ENCODE assay signal across 7 mouse cellular contexts in the genomic region with DNA sequence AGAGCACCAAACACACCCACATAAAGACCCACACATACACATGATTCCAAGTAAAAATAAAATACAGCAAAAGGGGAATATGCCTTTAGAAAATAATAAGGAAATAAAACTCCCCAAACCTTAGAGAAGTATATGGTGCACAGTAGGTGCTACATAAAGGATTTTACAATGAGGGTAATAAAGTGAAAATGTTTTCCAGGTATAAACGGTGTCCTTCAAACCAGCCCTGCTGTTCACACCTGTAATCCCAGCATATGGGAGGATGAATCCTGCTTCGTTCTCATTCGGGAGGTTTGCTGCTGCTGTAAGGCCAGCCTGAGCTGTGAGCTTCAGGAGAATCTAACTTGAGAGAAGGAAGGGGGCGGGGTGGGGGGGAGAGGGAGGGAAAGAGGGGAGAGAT. TPM values are rescaled to one million over a fixed set of nuclear protein-coding genes. Genes with fewer than 3 reads are reported as not detected.
DNase-seq lines count a peak whose midpoint lies in the region; ATAC-seq and TF ChIP-seq lines count a peak whose summit lies in the region.

No protein-coding gene starts in this region.

- H3K9ac ChIP-seq in forebrain, embryonic 12.5 days = peak overlapping the region; percentile 40; the same call in 1 of the 2 replicates
- no peak overlapping the region; the same call in 1 of the 2 replicates for H3K9ac ChIP-seq in limb, embryonic 11.5 days (ENCODE audit: low read length)
- H3K9ac ChIP-seq in neural tube, embryonic 15.5 days (replicated peaks) = no peak overlapping the region

- H3K4me1 ChIP-seq in megakaryocyte, embryonic 14.5 days = peaks cover 56% of the 10 kb centered on the region
- H3K4me1 ChIP-seq in forebrain, embryonic 12.5 days = peaks cover 11% of the 10 kb centered on the region; the same call in 1 of the 2 replicates
- H3K4me1 ChIP-seq in limb, embryonic 11.5 days (ENCODE audit: control insufficient read depth, insufficient read depth, low read length) = peaks cover 9% of the 10 kb centered on the region
- peaks cover 12% of the 10 kb centered on the region for H3K4me1 ChIP-seq in neural tube, embryonic 15.5 days

- H3K4me3 ChIP-seq in megakaryocyte, embryonic 14.5 days (replicated peaks) = peak overlapping the region; percentile 90
- peak overlapping the region; percentile 33 for H3K4me3 ChIP-seq in forebrain, embryonic 12.5 days (replicated peaks)
- H3K4me3 ChIP-seq in limb, embryonic 11.5 days (ENCODE audit: low read depth, low read length) = no peak overlapping the region
- H3K4me3 ChIP-seq in neural tube, embryonic 15.5 days (replicated peaks) = peak overlapping the region; percentile 24
- H3K4me3 ChIP-seq in left cerebral cortex, adult 2 months = no peak overlapping the region

- intact Hi-C loops in left cerebral cortex, adult 2 months (cut with DNase I) = no loop called here

- H3K36me3 ChIP-seq in megakaryocyte, embryonic 14.5 days (replicated peaks; ENCODE audit: low read length) = no peaks in the 10 kb centered on the region
- H3K36me3 ChIP-seq in forebrain, embryonic 12.5 days (replicated peaks) = no peaks in the 10 kb centered on the region
- H3K36me3 ChIP-seq in limb, embryonic 11.5 days (ENCODE audit: control insufficient read depth, insufficient read depth, low read length) = no peaks in the 10 kb centered on the region
- H3K36me3 ChIP-seq in neural tube, embryonic 15.5 days = no peaks in the 10 kb centered on the region

- H3K9me3 ChIP-seq in megakaryocyte, embryonic 14.5 days = no peaks in the 10 kb centered on the region
- H3K9me3 ChIP-seq in forebrain, embryonic 12.5 days = no peaks in the 10 kb centered on the region
- no peaks in the 10 kb centered on the region for H3K9me3 ChIP-seq in limb, embryonic 11.5 days (ENCODE audit: control insufficient read depth, low read length)
- no peaks in the 10 kb centered on the region for H3K9me3 ChIP-seq in neural tube, embryonic 15.5 days (replicated peaks)

- ATAC-seq in megakaryocyte, adult 5-6 weeks (ENCODE audit: poor library complexity, severe bottlenecking) = no peak
- no peak for ATAC-seq in forebrain, embryonic 12.5 days (ENCODE audit: low FRiP score)
- ATAC-seq in limb, embryonic 11.5 days (ENCODE audit: insufficient number of reproducible peaks, low FRiP score, low TSS enrichment, low read depth) = no peak
- no peak for ATAC-seq in neural tube, embryonic 15.5 days (ENCODE audit: low FRiP score)

- peaks cover 8% of the 10 kb centered on the region for H3K27me3 ChIP-seq in megakaryocyte, embryonic 14.5 days (replicated peaks)
- H3K27me3 ChIP-seq in forebrain, embryonic 12.5 days = peaks cover 29% of the 10 kb centered on the region
- no peaks in the 10 kb centered on the region for H3K27me3 ChIP-seq in limb, embryonic 11.5 days (ENCODE audit: control insufficient read depth, insufficient read depth, low read length)
- peaks cover 20% of the 10 kb centered on the region for H3K27me3 ChIP-seq in neural tube, embryonic 15.5 days (replicated peaks)

- no peak overlapping the region for H3K27ac ChIP-seq in forebrain, embryonic 12.5 days
- H3K27ac ChIP-seq in limb, embryonic 11.5 days (replicated peaks; ENCODE audit: low read depth, low read length) = no peak overlapping the region
- H3K27ac ChIP-seq in neural tube, embryonic 15.5 days (replicated peaks) = no peak overlapping the region
- H3K27ac ChIP-seq in left cerebral cortex, adult 2 months = no peak overlapping the region

- WGBS in forebrain, embryonic 12.5 days = 11% methylated on average over 4 of the region's 4 CpGs
- WGBS in limb, embryonic 11.5 days = 2% methylated on average over 4 of the region's 4 CpGs
- 4% methylated on average over 4 of the region's 4 CpGs for WGBS in neural tube, embryonic 15.5 days

- H3K4me2 ChIP-seq in forebrain, embryonic 12.5 days = peak overlapping the region; percentile 57
- H3K4me2 ChIP-seq in limb, embryonic 11.5 days (ENCODE audit: low read depth, severe bottlenecking) = peak overlapping the region; percentile 50; the same call in 1 of the 2 replicates
- peak overlapping the region; percentile 53 for H3K4me2 ChIP-seq in neural tube, embryonic 15.5 days

- TF ChIP-seq CTCF in left cerebral cortex, adult 2 months (IDR thresholded peaks at IDR 0.05) = no peak

- no peak for DNase-seq in limb, embryonic 11.5 days (ENCODE audit: low spot score)
- DNase-seq in layer of hippocampus, adult 9-11 months = no peak
- no peak for DNase-seq in left cerebral cortex, adult 2 months (ENCODE audit: extremely low spot score in 1 of 2, low spot score in 2 of 2)

RNA-seq across cellular contexts. Expression of a gene that starts 0.4 kb away (rescaled TPM):
- 1.9 and 7.5 TPM in 2 replicates for polyA plus RNA-seq in megakaryocyte, embryonic 14.5 days (2012; ENCODE audit: insufficient read depth, low replicate concordance)
- total RNA-seq in megakaryocyte, adult 5-6 weeks (2015) = 75.1 and 80.4 TPM in 2 replicates
- total RNA-seq in megakaryocyte, adult 5-6 weeks (2017) = 25.6 and 58.0 TPM in 2 replicates
- 0.34 and 0.58 TPM in 2 replicates for polyA plus RNA-seq in forebrain, embryonic 12.5 days (2016; fragmentation: Nextera tagmentation; extraction: Ambion mirVana)
- 0.25 and 0.37 TPM in 2 replicates for polyA plus RNA-seq in limb, embryonic 11.5 days (2014; fragmentation: Nextera tagmentation; extraction: Ambion mirVana)
- polyA plus RNA-seq in neural tube, embryonic 15.5 days (2015; fragmentation: Nextera tagmentation; extraction: Ambion mirVana) = 0.79 and 0.80 TPM in 2 replicates
- 1 to 10 TPM; 1.2 to 1.4 TPM for total RNA-seq in left cerebral cortex, adult 2 months (2021)

RNA-seq across cellular contexts. Expression of a gene that starts 9.3 kb away (rescaled TPM):
- 0.12 TPM in 1 of 2 replicates, not detected in the other for polyA plus RNA-seq in megakaryocyte, embryonic 14.5 days (2012; ENCODE audit: insufficient read depth, low replicate concordance)
- total RNA-seq in megakaryocyte, adult 5-6 weeks (2015) = 0.52 and 0.78 TPM in 2 replicates
- total RNA-seq in megakaryocyte, adult 5-6 weeks (2017) = 0.69 and 0.92 TPM in 2 replicates
- polyA plus RNA-seq in forebrain, embryonic 12.5 days (2016; fragmentation: Nextera tagmentation; extraction: Ambion mirVana) = 3.6 and 4.8 TPM in 2 replicates
- polyA plus RNA-seq in limb, embryonic 11.5 days (2014; fragmentation: Nextera tagmentation; extraction: Ambion mirVana) = 2.5 and 2.7 TPM in 2 replicates
- polyA plus RNA-seq in neural tube, embryonic 15.5 days (2015; fragmentation: Nextera tagmentation; extraction: Ambion mirVana) = 8.7 and 13.4 TPM in 2 replicates
- total RNA-seq in left cerebral cortex, adult 2 months (2021) = 10 to 100 TPM in 1 of 2 experiments, 1 to 10 TPM in 1; 7.7 to 10.5 TPM

RNA-seq across cellular contexts. Expression of a gene that starts 21.8 kb away (rescaled TPM):
- 75.5 and 135 TPM in 2 replicates for polyA plus RNA-seq in megakaryocyte, embryonic 14.5 days (2012; ENCODE audit: insufficient read depth, low replicate concordance)
- 26.5 and 26.7 TPM in 2 replicates for total RNA-seq in megakaryocyte, adult 5-6 weeks (2015)
- total RNA-seq in megakaryocyte, adult 5-6 weeks (2017) = 24.0 and 24.2 TPM in 2 replicates
- 16.4 and 17.7 TPM in 2 replicates for polyA plus RNA-seq in forebrain, embryonic 12.5 days (2016; fragmentation: Nextera tagmentation; extraction: Ambion mirVana)
- polyA plus RNA-seq in limb, embryonic 11.5 days (2014; fragmentation: Nextera tagmentation; extraction: Ambion mirVana) = 10.1 and 11.9 TPM in 2 replicates
- 51.2 and 53.1 TPM in 2 replicates for polyA plus RNA-seq in neural tube, embryonic 15.5 days (2015; fragmentation: Nextera tagmentation; extraction: Ambion mirVana)
- total RNA-seq in left cerebral cortex, adult 2 months (2021) = 10 to 100 TPM; 34.3 to 38.3 TPM

RNA-seq across cellular contexts. Expression of a gene that starts 35.8 kb away (rescaled TPM):
- polyA plus RNA-seq in megakaryocyte, embryonic 14.5 days (2012; ENCODE audit: insufficient read depth, low replicate concordance) = 16.0 and 26.1 TPM in 2 replicates
- total RNA-seq in megakaryocyte, adult 5-6 weeks (2015) = 0.80 and 0.91 TPM in 2 replicates
- 0.29 and 0.81 TPM in 2 replicates for total RNA-seq in megakaryocyte, adult 5-6 weeks (2017)
- polyA plus RNA-seq in forebrain, embryonic 12.5 days (2016; fragmentation: Nextera tagmentation; extraction: Ambion mirVana) = 0.57 and 1.2 TPM in 2 replicates
- 0.23 and 0.81 TPM in 2 replicates for polyA plus RNA-seq in limb, embryonic 11.5 days (2014; fragmentation: Nextera tagmentation; extraction: Ambion mirVana)
- polyA plus RNA-seq in neural tube, embryonic 15.5 days (2015; fragmentation: Nextera tagmentation; extraction: Ambion mirVana) = 0.46 and 1.0 TPM in 2 replicates
- 1 to 10 TPM; 1.4 to 1.8 TPM for total RNA-seq in left cerebral cortex, adult 2 months (2021)

RNA-seq across cellular contexts. Expression of a gene that starts 36.0 kb away (rescaled TPM):
- 5.9 and 7.0 TPM in 2 replicates for polyA plus RNA-seq in megakaryocyte, embryonic 14.5 days (2012; ENCODE audit: insufficient read depth, low replicate concordance)
- 0.66 and 1.3 TPM in 2 replicates for total RNA-seq in megakaryocyte, adult 5-6 weeks (2015)
- total RNA-seq in megakaryocyte, adult 5-6 weeks (2017) = 0.77 and 0.94 TPM in 2 replicates
- 7.9 and 8.3 TPM in 2 replicates for polyA plus RNA-seq in forebrain, embryonic 12.5 days (2016; fragmentation: Nextera tagmentation; extraction: Ambion mirVana)
- polyA plus RNA-seq in limb, embryonic 11.5 days (2014; fragmentation: Nextera tagmentation; extraction: Ambion mirVana) = 4.7 and 5.1 TPM in 2 replicates
- 10.5 and 11.7 TPM in 2 replicates for polyA plus RNA-seq in neural tube, embryonic 15.5 days (2015; fragmentation: Nextera tagmentation; extraction: Ambion mirVana)
- 10 to 100 TPM; 56.0 to 59.3 TPM for total RNA-seq in left cerebral cortex, adult 2 months (2021)

Comparison
In these comparisons a context has a peak if more than half of its experiments do, and no peak if none do; other contexts are left out.
1. H3K4me3 ChIP-seq: peak in megakaryocyte, embryonic 14.5 days (single experiment), forebrain, embryonic 12.5 days (single experiment) and neural tube, embryonic 15.5 days (single experiment); none in limb, embryonic 11.5 days (single experiment) and left cerebral cortex, adult 2 months (single experiment).
2. Peak in every context shown above with its lines, with median percentiles within 50 percentile points of each other: H3K4me2 ChIP-seq.